Mouse (Mus musculus) WW6 (cell line): ENCODE results near the gene Olfr160.

Experiments
- DNase-seq: peaks from one replicate; pipeline ENCODE4 v3.0.0-alpha.2; 2013; ENCODE audit warnings: low read depth, low spot score

Olfr160 gene

GRCm38 (mm10) chr9:37716150-37716549 is at the start of gene Olfr160:
Olfr160 (minus strand) TSS chr9:37716250.
- no peak for DNase-seq

DNA sequence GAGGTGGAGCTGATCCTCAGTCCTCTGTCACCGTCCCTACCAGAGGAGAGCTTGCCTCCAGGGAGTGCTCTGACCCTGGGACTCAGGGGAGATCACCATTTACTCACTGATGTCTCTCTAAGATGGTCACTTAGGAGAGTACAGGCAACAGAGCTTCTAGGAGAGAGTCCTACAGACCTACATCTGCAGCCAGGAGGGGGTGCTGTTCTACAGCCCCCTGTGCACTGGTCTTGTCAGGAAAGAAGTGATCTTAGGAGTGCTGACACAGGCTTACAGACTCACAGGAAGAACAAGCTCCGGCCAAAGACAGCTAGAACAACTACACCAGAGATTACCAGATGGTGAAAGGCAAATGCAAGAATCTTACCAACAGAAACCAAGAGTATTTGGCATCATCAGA is 46.5 kb upstream of the Olfr160 start:
- peak; percentile 9 for DNase-seq

- DNase-seq = no peak
These were observed 45.7 kb upstream of the Olfr160 start for GRCm38 (mm10) chr9:37761728-37762127.

DNA sequence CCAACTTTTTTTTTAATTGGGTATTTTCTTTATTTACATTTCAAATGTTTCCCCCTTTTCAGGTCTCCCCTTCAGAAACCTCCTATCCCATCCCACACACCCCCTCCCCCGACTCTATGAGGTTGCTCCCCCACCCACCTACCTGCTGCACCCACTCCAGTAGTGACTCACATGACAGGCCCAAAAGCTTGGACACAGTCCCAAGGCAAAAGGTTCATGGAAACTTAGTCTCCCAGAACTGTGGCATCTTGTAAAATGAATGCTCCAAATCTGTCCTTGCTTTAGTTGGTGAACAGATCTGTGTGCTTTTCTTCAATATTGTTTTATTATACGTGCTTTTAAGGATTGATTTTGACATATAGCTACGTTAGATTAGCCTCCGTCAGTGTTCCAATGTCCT is 36.0 kb upstream of the Olfr160 start:
- DNase-seq = no peak

- DNase-seq = no peak
These were observed 35.4 kb upstream of the Olfr160 start for GRCm38 (mm10) chr9:37751467-37751866.

GRCm38 (mm10) chr9:37750319-37751075 is 34.4 kb upstream of the Olfr160 start:
- no peak for DNase-seq

- DNase-seq = no peak
These were observed 28.8 kb upstream of the Olfr160 start, which contains the start of gene Olfr874 for GRCm38 (mm10) chr9:37744806-37745205. Olfr874 (plus strand) TSS chr9:37745106.

DNA sequence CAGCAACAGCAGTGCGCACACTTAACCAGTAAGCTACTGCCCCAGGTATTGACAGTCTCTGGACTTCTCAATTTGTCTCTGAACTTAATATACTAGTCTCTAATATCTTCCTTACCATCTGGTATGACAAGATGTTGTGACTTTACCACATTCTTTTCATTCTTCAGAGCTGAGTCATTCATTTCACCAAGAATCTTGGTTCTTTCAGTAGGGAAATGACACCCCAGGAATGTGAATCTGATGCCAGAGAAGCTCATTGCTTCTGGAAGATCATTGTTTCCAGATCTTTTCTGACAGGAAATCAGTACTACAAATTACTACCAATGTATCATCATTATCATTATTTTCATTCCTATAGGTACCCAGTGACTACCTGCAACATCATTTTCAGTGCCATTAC is 18.3 kb upstream of the Olfr160 start:
- DNase-seq = no peak

- DNase-seq = no peak
These were observed 25.9 kb downstream of the Olfr160 start for GRCm38 (mm10) chr9:37689970-37690686.

DNA sequence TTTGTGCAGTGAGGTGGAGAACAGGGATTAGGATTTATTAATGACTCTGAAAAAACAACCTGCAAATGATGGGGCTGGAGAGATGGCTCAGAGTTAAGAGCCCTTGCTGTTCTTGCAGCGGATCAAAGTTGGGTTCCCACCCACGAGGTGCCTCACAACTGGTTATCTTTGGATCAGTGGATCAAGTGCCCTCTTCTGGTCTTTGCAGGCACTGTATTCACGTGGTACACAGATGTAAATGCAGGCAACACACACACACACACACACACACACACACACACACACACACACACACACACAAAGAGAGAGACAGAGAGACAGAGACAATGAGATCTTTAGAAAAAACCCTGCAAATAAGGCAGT is 28.1 kb downstream of the Olfr160 start:
- DNase-seq = no peak

DNA sequence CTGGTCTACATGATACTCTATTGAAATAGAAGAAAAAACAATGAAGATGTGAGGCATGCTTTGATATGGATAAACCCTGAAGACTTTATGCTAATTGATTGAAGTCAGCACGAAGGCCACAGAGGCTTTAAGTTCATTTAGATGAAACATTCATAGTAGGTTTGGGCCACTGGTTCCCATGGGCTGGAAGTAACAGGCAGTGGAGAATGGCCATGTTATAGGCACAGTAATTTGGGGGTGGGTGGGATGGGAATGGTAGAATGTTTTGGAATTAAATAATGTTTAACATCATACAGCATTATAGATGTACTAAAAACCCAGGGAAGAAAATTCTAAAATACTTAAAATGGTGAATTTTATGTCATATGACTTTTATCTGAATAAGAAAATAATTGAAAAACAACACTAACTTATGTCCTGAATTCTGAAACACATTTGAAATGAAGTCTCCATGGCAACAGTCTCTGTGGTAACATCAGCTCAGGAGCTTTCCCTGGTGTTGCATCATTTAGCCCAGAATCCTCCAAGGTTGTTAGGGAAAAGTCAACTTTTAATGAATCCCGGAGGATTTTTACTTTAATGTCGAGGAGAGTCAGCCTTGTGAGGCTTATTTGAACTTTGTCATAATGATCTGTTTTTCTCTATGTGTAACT is 28.6 kb downstream of the Olfr160 start:
- no peak for DNase-seq

- no peak for DNase-seq
These were observed 34.9 kb downstream of the Olfr160 start for GRCm38 (mm10) chr9:37681123-37681522.

DNA sequence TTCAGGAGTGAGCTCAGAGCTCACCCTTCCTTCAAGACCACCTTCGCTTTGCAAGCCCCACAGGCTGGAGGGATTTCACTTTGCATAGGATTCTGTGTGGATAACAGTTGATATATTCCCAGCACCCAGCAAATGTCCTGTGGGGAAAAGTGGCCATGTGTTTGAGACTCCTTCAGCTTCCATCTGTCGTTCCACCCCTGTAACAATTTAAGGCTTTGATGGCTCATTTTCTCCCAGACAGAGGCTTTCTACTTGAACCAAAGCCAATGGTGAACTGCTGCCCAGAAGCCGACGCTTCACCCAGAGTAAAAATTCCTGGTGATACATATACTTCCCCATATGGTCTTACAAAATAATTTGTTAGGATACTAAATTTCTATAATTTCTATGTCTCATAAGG is 40.8 kb downstream of the Olfr160 start:
- DNase-seq = no peak

DNA sequence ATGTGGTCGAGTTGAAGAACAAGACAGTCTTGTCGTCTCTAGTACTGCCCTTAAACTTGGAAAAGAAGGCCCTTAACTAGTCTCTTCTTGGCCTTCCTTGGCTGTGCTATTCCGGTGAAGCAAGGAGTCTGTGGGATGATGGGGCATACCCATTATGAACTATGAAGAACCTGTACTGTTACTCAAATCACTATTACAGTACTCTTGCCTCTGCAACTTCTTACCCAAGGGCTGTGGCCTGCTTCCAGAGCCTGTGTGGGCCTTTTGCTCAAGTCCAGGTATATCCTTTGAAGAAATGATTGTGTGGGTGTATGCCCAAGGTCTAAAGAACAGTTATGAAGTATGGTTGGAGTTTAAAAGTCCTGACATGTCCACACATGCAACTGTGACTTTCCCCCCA is 45.8 kb downstream of the Olfr160 start:
- DNase-seq = no peak

DNA sequence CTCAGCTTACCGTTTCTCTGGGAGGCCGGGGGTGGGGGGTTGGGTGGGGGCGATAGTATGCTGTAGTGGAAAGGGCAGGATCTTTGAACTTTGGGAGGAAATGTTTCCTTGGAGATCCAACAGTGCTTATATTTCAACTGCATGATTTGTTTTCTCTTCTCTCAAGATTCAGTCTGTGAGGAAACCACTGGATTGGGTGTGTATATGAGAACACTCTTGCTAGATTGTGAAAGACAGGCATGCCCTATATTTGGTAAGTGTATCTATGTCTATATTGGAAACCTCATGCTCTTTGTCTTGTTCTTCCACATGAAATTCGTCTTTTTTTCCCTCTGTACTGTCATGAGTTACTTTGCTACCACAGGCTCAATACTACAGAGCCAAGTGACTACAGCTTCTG is 46.4 kb downstream of the Olfr160 start:
- DNase-seq = no peak

DNA sequence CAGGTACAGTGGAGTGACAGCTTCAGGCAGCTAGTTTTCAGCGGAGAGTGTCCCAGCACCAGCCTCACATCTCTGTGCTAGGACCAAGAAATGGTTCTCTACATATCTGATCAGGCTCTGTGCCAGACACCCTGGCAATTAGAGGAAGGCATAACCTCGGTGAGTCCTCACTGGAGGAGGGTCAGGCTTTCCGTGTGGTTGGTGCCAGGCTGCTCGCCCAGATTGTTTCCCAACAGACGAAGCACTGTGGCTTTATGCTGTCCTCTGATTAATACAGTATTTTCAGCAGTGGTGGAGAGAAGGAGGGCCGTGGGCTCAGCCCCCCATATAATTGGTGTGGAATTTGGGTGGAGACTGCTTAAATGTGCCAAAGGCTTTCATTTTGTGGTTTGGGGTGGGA is 46.9 kb downstream of the Olfr160 start, which contains the start of gene Panx3:
TSS of gene Panx3 (minus strand) at position 121 of the 400 bp plus-strand sequence.
- no peak for DNase-seq

DNA sequence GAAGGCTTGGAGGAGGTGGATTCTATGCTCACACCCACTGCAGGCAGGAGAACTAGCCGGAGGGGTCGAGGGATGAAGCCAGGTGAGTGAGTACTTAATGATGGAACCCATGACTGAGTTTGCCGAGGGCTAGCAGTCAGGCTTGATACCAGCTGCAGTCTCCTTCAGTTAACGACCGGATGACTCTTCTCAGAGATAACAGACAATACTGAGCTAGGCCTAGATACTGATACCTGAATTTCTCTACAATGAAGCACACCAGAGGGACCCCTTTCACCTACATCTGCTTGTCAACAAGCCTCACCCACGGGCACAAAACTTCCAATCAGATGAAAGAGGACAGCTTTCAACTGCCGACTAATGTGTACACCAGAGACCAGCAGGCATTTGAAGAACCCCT is 50.0 kb downstream of the Olfr160 start:
- no peak for DNase-seq

- no peak for DNase-seq
These were observed 51.4 kb downstream of the Olfr160 start for GRCm38 (mm10) chr9:37664604-37665003.

DNA sequence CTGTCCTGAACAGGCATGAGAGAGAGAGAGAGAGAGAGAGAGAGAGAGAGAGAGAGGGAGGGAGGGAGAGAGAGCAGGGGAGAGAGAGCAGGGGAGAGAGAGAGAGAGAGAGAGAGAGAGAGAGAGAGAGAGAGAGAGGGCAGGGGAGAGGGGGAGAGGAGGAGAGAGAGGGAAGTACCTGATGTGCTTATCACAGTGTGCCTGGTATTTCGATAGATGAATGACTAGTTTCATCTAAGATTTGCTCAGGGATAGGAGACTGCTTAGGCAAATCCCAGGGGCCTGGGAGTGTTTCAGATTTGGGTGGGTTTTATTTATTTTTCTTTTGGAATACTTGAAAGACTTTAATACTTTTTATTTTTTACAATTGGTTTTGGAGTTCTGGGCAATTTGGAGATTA is 52.8 kb downstream of the Olfr160 start:
- DNase-seq = no peak

GRCm38 (mm10) chr9:37659413-37659812 is 56.6 kb downstream of the Olfr160 start:
- no peak for DNase-seq
